Comparison of ENCODE assay signal across 14 mouse cellular contexts in the genomic region with DNA sequence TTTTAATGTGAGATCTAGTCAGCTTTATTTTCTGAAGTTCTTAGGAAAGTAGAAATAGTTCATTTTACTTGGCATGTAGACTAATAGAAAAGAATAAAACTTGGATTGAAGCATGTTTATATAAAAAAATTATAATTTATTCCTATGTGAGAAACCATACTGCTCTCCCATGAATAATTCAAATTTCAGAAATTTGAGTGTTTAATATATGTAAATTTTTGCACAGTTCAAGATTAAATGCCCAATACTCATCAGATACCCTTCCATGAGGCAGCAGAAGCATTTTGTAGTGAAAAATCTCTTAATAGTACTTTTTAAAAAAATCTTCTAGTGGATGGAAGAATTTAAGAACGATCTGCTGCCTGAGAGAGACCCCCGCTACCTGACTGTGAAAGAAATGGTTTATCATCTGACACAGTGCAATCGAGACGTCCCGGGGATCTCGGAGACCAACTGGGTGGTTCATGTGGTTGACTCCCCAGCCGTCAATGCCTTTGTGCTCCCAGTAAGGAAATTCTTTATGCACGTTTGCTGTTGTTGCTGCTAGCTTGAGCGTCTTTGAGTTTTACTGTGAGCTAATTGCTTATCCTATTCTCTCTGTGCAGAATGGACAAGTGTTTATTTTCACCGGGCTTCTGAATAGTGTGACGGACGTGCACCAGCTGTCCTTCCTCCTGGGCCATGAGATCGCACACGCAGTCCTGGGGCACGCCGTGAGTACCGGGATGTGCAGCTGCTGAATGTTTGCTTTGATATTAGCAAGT. TPM values are rescaled to one million over a fixed set of nuclear protein-coding genes. Genes with fewer than 3 reads are reported as not detected.
DNase-seq lines count a peak whose midpoint lies in the region; ATAC-seq lines count a peak whose summit lies in the region.
"Had no signal": no experiment of that assay in that cellular context is flagged by ENCODE, and none has a peak within 500 bp of the region (broad histone marks: within the 10 kb centered on the region; RNA-seq: fewer than 3 reads in every experiment).

No protein-coding gene starts in this region.

- no peak overlapping the region for H3K4me2 ChIP-seq in heart, embryonic 12.5 days
- peak overlapping the region; percentile 29 for H3K4me2 ChIP-seq in hindbrain, embryonic 15.5 days
- peak overlapping the region; percentile 44 for H3K4me2 ChIP-seq in midbrain, embryonic 15.5 days

- no peak overlapping the region for H3K27ac ChIP-seq in heart, embryonic 12.5 days (ENCODE audit: poor library complexity, severe bottlenecking)
- no peak overlapping the region for H3K27ac ChIP-seq in hindbrain, embryonic 15.5 days (replicated peaks)
- 0 out of 2 replicates have a peak overlapping the region, but pooled peaks have one; percentile 9 for H3K27ac ChIP-seq in midbrain, embryonic 15.5 days
- H3K27ac ChIP-seq: kidney, postnatal 0 days had no signal

- peaks cover 7% of the 10 kb centered on the region; the same call in 1 of the 2 replicates for H3K4me1 ChIP-seq in heart, embryonic 12.5 days (replicated peaks)
- H3K4me1 ChIP-seq in hindbrain, embryonic 15.5 days (replicated peaks), result 0 out of 2 replicates have a peak, but pooled peaks cover 6% of the 10 kb centered on the region
- H3K4me1 ChIP-seq in midbrain, embryonic 15.5 days, result peaks cover 2% of the 10 kb centered on the region; the same call in 1 of the 2 replicates

- no peaks in the 10 kb centered on the region for H3K27me3 ChIP-seq in heart, embryonic 12.5 days (replicated peaks)
- no peaks in the 10 kb centered on the region for H3K27me3 ChIP-seq in hindbrain, embryonic 15.5 days
- H3K27me3 ChIP-seq in midbrain, embryonic 15.5 days (replicated peaks), result no peaks in the 10 kb centered on the region
- H3K27me3 ChIP-seq: megakaryocyte, embryonic 14.5 days; Patski had no signal

- DNase-seq in heart, adult 11 months, result peak; percentile 72
- DNase-seq in embryo, embryonic 11 days, result peak; percentile 51
- DNase-seq in urinary bladder, adult 2 months (ENCODE audit: low spot score), result no peak
- no peak for DNase-seq in heart, postnatal 36 days
- DNase-seq in cerebellum, adult 11 months, result no peak
- DNase-seq: left cerebral cortex, postnatal 4 days had no signal

- no peak for ATAC-seq in heart, embryonic 12.5 days (ENCODE audit: insufficient number of reproducible peaks, low FRiP score)
- ATAC-seq in hindbrain, embryonic 15.5 days (ENCODE audit: low FRiP score, low read depth), result 0 out of 2 replicates have a peak, but pooled peaks have one; percentile 54
- ATAC-seq in midbrain, embryonic 15.5 days (replicated peaks), result no peak
- ATAC-seq: Patski had no signal

- no peak overlapping the region for H3K4me3 ChIP-seq in heart, embryonic 12.5 days
- no peak overlapping the region for H3K4me3 ChIP-seq in hindbrain, embryonic 15.5 days
- peak overlapping the region; percentile 17 for H3K4me3 ChIP-seq in midbrain, embryonic 15.5 days
- H3K4me3 ChIP-seq: erythroblast, embryonic 14.5 days; megakaryocyte, embryonic 14.5 days had no signal

- no peaks in the 10 kb centered on the region for H3K9me3 ChIP-seq in heart, embryonic 12.5 days (replicated peaks)
- H3K9me3 ChIP-seq in hindbrain, embryonic 15.5 days, result no peaks in the 10 kb centered on the region
- H3K9me3 ChIP-seq in midbrain, embryonic 15.5 days, result no peaks in the 10 kb centered on the region
- H3K9me3 ChIP-seq: megakaryocyte, embryonic 14.5 days had no signal

- no peaks in the 10 kb centered on the region for H3K36me3 ChIP-seq in heart, embryonic 12.5 days
- H3K36me3 ChIP-seq in hindbrain, embryonic 15.5 days, result no peaks in the 10 kb centered on the region
- H3K36me3 ChIP-seq in midbrain, embryonic 15.5 days (replicated peaks), result no peaks in the 10 kb centered on the region

- H3K9ac ChIP-seq in heart, embryonic 12.5 days, result no peak overlapping the region
- H3K9ac ChIP-seq in hindbrain, embryonic 15.5 days, result no peak overlapping the region
- H3K9ac ChIP-seq in midbrain, embryonic 15.5 days, result peak overlapping the region; percentile 10; the same call in 1 of the 2 replicates

- intact Hi-C loops in heart, postnatal 36 days (cut with DNase I), result no loop called here

- WGBS in heart, embryonic 12.5 days, result 60% methylated on average over 17 of the region's 17 CpGs
- WGBS in hindbrain, embryonic 15.5 days, result 16% methylated on average over 17 of the region's 17 CpGs
- 15% methylated on average over 17 of the region's 17 CpGs for WGBS in midbrain, embryonic 15.5 days

RNA-seq across cellular contexts. Expression of a gene that starts 11.3 kb away (rescaled TPM):
- polyA plus RNA-seq in heart, embryonic 12.5 days (2016; fragmentation: Nextera tagmentation; extraction: Ambion mirVana), result 20.4 and 21.1 TPM in 2 replicates
- 9.2 and 10.3 TPM in 2 replicates for polyA plus RNA-seq in hindbrain, embryonic 15.5 days (2015; fragmentation: Nextera tagmentation; extraction: Ambion mirVana)
- 8.7 and 9.1 TPM in 2 replicates for polyA plus RNA-seq in midbrain, embryonic 15.5 days (2015; fragmentation: Nextera tagmentation; extraction: Ambion mirVana)
- polyA plus RNA-seq in urinary bladder, adult 2 months (2012; rRNA removed), result 19.2 and 22.3 TPM in 2 replicates
- total RNA-seq in heart, postnatal 36 days (2021), result 10 to 100 TPM; 27.9 to 36.5 TPM

RNA-seq across cellular contexts. Expression of a gene that starts 34.2 kb away (rescaled TPM):
- polyA plus RNA-seq in heart, embryonic 12.5 days (2016; fragmentation: Nextera tagmentation; extraction: Ambion mirVana), result not detected in 2 replicates
- not detected in 2 replicates for polyA plus RNA-seq in hindbrain, embryonic 15.5 days (2015; fragmentation: Nextera tagmentation; extraction: Ambion mirVana)
- not detected in 2 replicates for polyA plus RNA-seq in midbrain, embryonic 15.5 days (2015; fragmentation: Nextera tagmentation; extraction: Ambion mirVana)
- polyA plus RNA-seq in urinary bladder, adult 2 months (2012; rRNA removed), result not detected in 2 replicates
- total RNA-seq in heart, postnatal 36 days (2021), result not detected
- total RNA-seq: left cerebral cortex, postnatal 4 days had no signal
- polyA plus RNA-seq: erythroblast, embryonic 14.5 days; heart, embryonic 14.5 days; kidney, postnatal 0 days; Patski had no signal

Comparison
In these comparisons a context has a peak if more than half of its experiments do, and no peak if none do; other contexts are left out.
1. DNase-seq: peak in heart, adult 11 months (single experiment) and embryo, embryonic 11 days (single experiment); none in urinary bladder, adult 2 months (single experiment), heart, postnatal 36 days (0 of 2) and cerebellum, adult 11 months (single experiment).